Comparison of ENCODE assay signal across 9 mouse cellular contexts in genomic region chr5:65348168-65348567, GRCm38 (mm10). TPM values are rescaled to one million over a fixed set of nuclear protein-coding genes. Genes with fewer than 3 reads are reported as not detected.
DNase-seq lines count a peak whose midpoint lies in the region; ATAC-seq and TF ChIP-seq lines count a peak whose summit lies in the region.
"Had no signal": no experiment of that assay in that cellular context is flagged by ENCODE, and none has a peak within 500 bp of the region (broad histone marks: within the 10 kb centered on the region; RNA-seq: fewer than 3 reads in every experiment).

TSS of gene Klb (plus strand) at chr5:65348314.

- no peaks in the 10 kb centered on the region for H3K36me3 ChIP-seq in lung, embryonic 15.5 days
- no peaks in the 10 kb centered on the region for H3K36me3 ChIP-seq in forebrain, postnatal 0 days (ENCODE audit: insufficient read depth)
- H3K36me3 ChIP-seq in small intestine, adult 2 months (ENCODE audit: control insufficient read depth, insufficient read depth, low read length), result no peaks in the 10 kb centered on the region
- H3K36me3 ChIP-seq: limb, embryonic 15.5 days had no signal

- no peaks in the 10 kb centered on the region for H3K27me3 ChIP-seq in lung, embryonic 15.5 days
- no peaks in the 10 kb centered on the region for H3K27me3 ChIP-seq in forebrain, postnatal 0 days (ENCODE audit: insufficient read depth, low read length)
- H3K27me3 ChIP-seq in small intestine, adult 2 months (ENCODE audit: control insufficient read depth, insufficient read depth, low read length), result no peaks in the 10 kb centered on the region
- H3K27me3 ChIP-seq: limb, embryonic 15.5 days had no signal

- peak within 1 kb of the TSS; percentile 13; the same call in 1 of the 2 replicates for H3K4me3 ChIP-seq in lung, embryonic 15.5 days
- H3K4me3 ChIP-seq in forebrain, postnatal 0 days (ENCODE audit: low read depth, low read length), result no peak within 1 kb of the TSS
- H3K4me3 ChIP-seq in small intestine, adult 2 months (ENCODE audit: low read depth, low read length), result peak within 1 kb of the TSS; percentile 58
- H3K4me3 ChIP-seq: limb, embryonic 15.5 days had no signal

- intact Hi-C loops in left cerebral cortex, postnatal 25 days (cut with DNase I), result no loop called here

- no peak for TF ChIP-seq CTCF in forebrain, postnatal 0 days (IDR thresholded peaks at IDR 0.05; ENCODE audit: low read depth)
- TF ChIP-seq CTCF in small intestine, adult 2 months (IDR thresholded peaks at IDR 0.05; ENCODE audit: extremely low read depth, insufficient read length, insufficient replicate concordance, low read depth, low read length), result no peak

- no peaks in the 10 kb centered on the region for H3K4me1 ChIP-seq in lung, embryonic 15.5 days
- no peaks in the 10 kb centered on the region for H3K4me1 ChIP-seq in forebrain, postnatal 0 days (ENCODE audit: insufficient read depth)
- H3K4me1 ChIP-seq in small intestine, adult 2 months (ENCODE audit: control insufficient read depth, insufficient read depth, insufficient read length, low read length), result no peaks in the 10 kb centered on the region
- H3K4me1 ChIP-seq: limb, embryonic 15.5 days had no signal

- TF ChIP-seq POLR2A in small intestine, adult 2 months (IDR thresholded peaks at IDR 0.05; ENCODE audit: low read depth, low read length), result no peak

- no peak for ATAC-seq in lung, embryonic 15.5 days (ENCODE audit: borderline replicate concordance, extremely low read depth, low FRiP score, low TSS enrichment)
- no peak for ATAC-seq in forebrain, postnatal 0 days
- ATAC-seq: Patski had no signal

- no peak within 1 kb of the TSS for H3K27ac ChIP-seq in lung, embryonic 15.5 days
- no peak within 1 kb of the TSS for H3K27ac ChIP-seq in forebrain, postnatal 0 days (ENCODE audit: low read depth, low read length)
- no peak within 1 kb of the TSS for H3K27ac ChIP-seq in small intestine, adult 2 months (ENCODE audit: insufficient read depth, low read depth, low read length)
- H3K27ac ChIP-seq: limb, embryonic 15.5 days had no signal

- peak within 1 kb of the TSS; percentile 43 for H3K4me2 ChIP-seq in lung, embryonic 15.5 days
- 0 out of 2 replicates have a peak within 1 kb of the TSS, but pooled peaks have one; percentile 8 for H3K4me2 ChIP-seq in forebrain, postnatal 0 days (ENCODE audit: low read depth)
- H3K4me2 ChIP-seq: limb, embryonic 15.5 days had no signal

- WGBS in lung, embryonic 15.5 days, result 42% methylated on average over 15 of the region's 15 CpGs
- 49% methylated on average over 15 of the region's 15 CpGs for WGBS in forebrain, postnatal 0 days
- WGBS in large intestine, adult 2 months, result 26% methylated on average over 15 of the region's 15 CpGs
- 27% methylated on average over 15 of the region's 15 CpGs for WGBS in small intestine, adult 2 months

- H3K9me3 ChIP-seq in lung, embryonic 15.5 days, result no peaks in the 10 kb centered on the region
- no peaks in the 10 kb centered on the region for H3K9me3 ChIP-seq in forebrain, postnatal 0 days (ENCODE audit: low read length)
- H3K9me3 ChIP-seq: limb, embryonic 15.5 days had no signal

- H3K9ac ChIP-seq in lung, embryonic 15.5 days, result no peak within 1 kb of the TSS
- H3K9ac ChIP-seq in forebrain, postnatal 0 days, result no peak within 1 kb of the TSS
- H3K9ac ChIP-seq: limb, embryonic 15.5 days had no signal

- no peak for DNase-seq in lung, postnatal 4 days
- no peak for DNase-seq in forebrain, postnatal 0 days
- peak; percentile 78 for DNase-seq in large intestine, adult 2 months (ENCODE audit: low read depth, low spot score)
- no peak for DNase-seq in left cerebral cortex, postnatal 25 days (ENCODE audit: low spot score in 2 of 2)
- no peak for DNase-seq in thymus, adult 18-20 months

RNA-seq across cellular contexts. Expression of gene Klb, which starts in this region (rescaled TPM):
- 0.08 TPM in 1 of 2 replicates, not detected in the other for polyA plus RNA-seq in lung, embryonic 15.5 days (2015; fragmentation: Nextera tagmentation; extraction: Ambion mirVana)
- 0.08 and 0.29 TPM in 2 replicates for total RNA-seq in forebrain, postnatal 0 days (2014; rRNA removed)
- polyA plus RNA-seq in forebrain, postnatal 0 days (2015; fragmentation: Nextera tagmentation; extraction: Ambion mirVana), result 0.05 TPM in 1 of 2 replicates, not detected in the other
- 0.36 and 0.40 TPM in 2 replicates for polyA plus RNA-seq in large intestine, adult 2 months (2012; rRNA removed)
- polyA plus RNA-seq in small intestine, adult 2 months (2012; rRNA removed), result 0.22 and 0.74 TPM in 2 replicates
- under 1 TPM; 0.28 to 0.53 TPM for total RNA-seq in left cerebral cortex, postnatal 25 days (2021)
- polyA plus RNA-seq: limb, embryonic 15.5 days had no signal

Comparison
In these comparisons a context has a peak if more than half of its experiments do, and no peak if none do; other contexts are left out.
1. Peak in DNase-seq in large intestine, adult 2 months; RNA of the gene not detected or under 1 TPM.